ENCODE assay signal across 16 mouse cellular contexts in the genomic region with DNA sequence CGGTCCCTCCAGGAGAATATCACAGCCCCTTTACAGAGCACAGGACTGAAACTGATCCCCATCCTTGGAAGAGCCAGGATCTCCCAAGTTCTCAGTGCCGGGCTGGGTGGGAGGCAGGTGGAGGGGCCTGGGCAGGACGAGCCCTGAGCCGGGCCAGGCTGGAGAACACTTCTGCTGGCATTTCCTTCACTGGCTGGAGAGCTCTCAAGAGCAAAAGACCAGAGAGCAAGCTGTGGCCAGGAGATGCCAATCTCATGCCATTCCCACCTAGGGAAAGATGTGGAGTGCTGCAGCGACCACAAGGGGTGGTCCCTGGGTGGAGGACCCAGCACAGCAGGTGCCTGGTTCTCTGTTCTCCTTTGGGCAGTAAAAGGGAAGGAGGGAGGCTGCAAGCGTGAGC. TPM values are rescaled to one million over a fixed set of nuclear protein-coding genes. Genes with fewer than 3 reads are reported as not detected.
DNase-seq lines count a peak whose midpoint lies in the region; ATAC-seq and TF ChIP-seq lines count a peak whose summit lies in the region.
"Had no signal": no experiment of that assay in that cellular context is flagged by ENCODE, and none has a peak within 500 bp of the region (broad histone marks: within the 10 kb centered on the region; RNA-seq: fewer than 3 reads in every experiment).

No protein-coding gene starts in this region.

- no peaks in the 10 kb centered on the region for H3K9me3 ChIP-seq in forebrain, embryonic 10.5 days
- no peaks in the 10 kb centered on the region for H3K9me3 ChIP-seq in forebrain, embryonic 13.5 days (replicated peaks)
- no peaks in the 10 kb centered on the region for H3K9me3 ChIP-seq in kidney, embryonic 15.5 days (replicated peaks)
- H3K9me3 ChIP-seq in limb, embryonic 10.5 days (replicated peaks): no peaks in the 10 kb centered on the region
- H3K9me3 ChIP-seq in lung, postnatal 0 days (ENCODE audit: low read length): no peaks in the 10 kb centered on the region
- H3K9me3 ChIP-seq: midbrain, embryonic 15.5 days had no signal

- no peak for ATAC-seq in forebrain, embryonic 13.5 days
- no peak for ATAC-seq in kidney, embryonic 15.5 days (replicated peaks; ENCODE audit: low FRiP score)
- ATAC-seq in lung, postnatal 0 days: peak; percentile 27; the same call in 1 of the 2 replicates
- ATAC-seq: hindbrain, postnatal 0 days; midbrain, embryonic 15.5 days had no signal

- H3K4me2 ChIP-seq in forebrain, embryonic 13.5 days: no peak overlapping the region
- no peak overlapping the region for H3K4me2 ChIP-seq in kidney, embryonic 15.5 days
- no peak overlapping the region for H3K4me2 ChIP-seq in lung, postnatal 0 days (replicated peaks; ENCODE audit: low read depth, low read length)
- H3K4me2 ChIP-seq: midbrain, embryonic 15.5 days had no signal

- WGBS in forebrain, embryonic 10.5 days: 83% methylated on average over 6 of the region's 6 CpGs
- 77% methylated on average over 6 of the region's 6 CpGs for WGBS in forebrain, embryonic 13.5 days
- 65% methylated on average over 6 of the region's 6 CpGs for WGBS in kidney, embryonic 15.5 days
- WGBS in limb, embryonic 10.5 days: 87% methylated on average over 6 of the region's 6 CpGs
- WGBS in lung, postnatal 0 days: 41% methylated on average over 6 of the region's 6 CpGs

- peak; percentile 34; the same call in 1 of the 2 replicates for TF ChIP-seq CTCF in lung, postnatal 0 days (IDR thresholded peaks at IDR 0.05)

- no peak for DNase-seq in forebrain, embryonic 10.5 days (ENCODE audit: extremely low spot score, low spot score)
- no peak for DNase-seq in kidney, postnatal 14 days
- no peak for DNase-seq in limb, embryonic 10.5 days (ENCODE audit: low spot score)
- DNase-seq in lung, postnatal 0 days (ENCODE audit: low spot score): peak; percentile 60
- DNase-seq in right cerebral cortex, postnatal 14 days: no peak
- no peak for DNase-seq in left cerebral cortex, postnatal 36 days (ENCODE audit: low spot score in 2 of 2)
- DNase-seq: spleen, adult 18-20 months had no signal

- H3K4me1 ChIP-seq in forebrain, embryonic 10.5 days: peaks cover 71% of the 10 kb centered on the region
- peaks cover 29% of the 10 kb centered on the region for H3K4me1 ChIP-seq in forebrain, embryonic 13.5 days
- peaks cover 86% of the 10 kb centered on the region for H3K4me1 ChIP-seq in kidney, embryonic 15.5 days
- peaks cover 61% of the 10 kb centered on the region for H3K4me1 ChIP-seq in limb, embryonic 10.5 days
- H3K4me1 ChIP-seq in lung, postnatal 0 days (ENCODE audit: insufficient read depth, low read depth, low read length): peaks cover 49% of the 10 kb centered on the region

- H3K27ac ChIP-seq in forebrain, embryonic 10.5 days: 0 out of 2 replicates have a peak overlapping the region, but pooled peaks have one; percentile 27
- no peak overlapping the region; the same call in 1 of the 2 replicates for H3K27ac ChIP-seq in forebrain, embryonic 13.5 days
- peak overlapping the region; percentile 9 for H3K27ac ChIP-seq in kidney, embryonic 15.5 days
- H3K27ac ChIP-seq in limb, embryonic 10.5 days: 0 out of 2 replicates have a peak overlapping the region, but pooled peaks have one; percentile 43
- peak overlapping the region; percentile 85 for H3K27ac ChIP-seq in lung, postnatal 0 days (ENCODE audit: low read length)
- H3K27ac ChIP-seq: midbrain, embryonic 15.5 days had no signal

- no peaks in the 10 kb centered on the region for H3K27me3 ChIP-seq in forebrain, embryonic 10.5 days (ENCODE audit: poor library complexity, severe bottlenecking)
- no peaks in the 10 kb centered on the region for H3K27me3 ChIP-seq in forebrain, embryonic 13.5 days
- no peaks in the 10 kb centered on the region for H3K27me3 ChIP-seq in kidney, embryonic 15.5 days
- H3K27me3 ChIP-seq in limb, embryonic 10.5 days (ENCODE audit: low read depth, poor library complexity, severe bottlenecking): no peaks in the 10 kb centered on the region
- no peaks in the 10 kb centered on the region for H3K27me3 ChIP-seq in lung, postnatal 0 days (replicated peaks; ENCODE audit: insufficient read depth, low read length)
- H3K27me3 ChIP-seq: midbrain, embryonic 15.5 days had no signal

- intact Hi-C loops in left cerebral cortex, postnatal 36 days (cut with DNase I): no loop called here

- no peak for TF ChIP-seq EP300 in lung, postnatal 0 days (IDR thresholded peaks at IDR 0.05)

- H3K36me3 ChIP-seq in forebrain, embryonic 10.5 days (replicated peaks): peaks cover 10% of the 10 kb centered on the region; the same call in 1 of the 2 replicates
- no peaks in the 10 kb centered on the region for H3K36me3 ChIP-seq in forebrain, embryonic 13.5 days (ENCODE audit: poor library complexity, severe bottlenecking)
- 0 out of 2 replicates have a peak, but pooled peaks cover 4% of the 10 kb centered on the region for H3K36me3 ChIP-seq in kidney, embryonic 15.5 days
- peaks cover 11% of the 10 kb centered on the region for H3K36me3 ChIP-seq in limb, embryonic 10.5 days
- 0 out of 2 replicates have a peak, but pooled peaks cover 8% of the 10 kb centered on the region for H3K36me3 ChIP-seq in lung, postnatal 0 days (ENCODE audit: insufficient read depth, low read length)
- H3K36me3 ChIP-seq: midbrain, embryonic 15.5 days had no signal

- H3K4me3 ChIP-seq in forebrain, embryonic 10.5 days: no peak overlapping the region
- no peak overlapping the region for H3K4me3 ChIP-seq in forebrain, embryonic 13.5 days
- H3K4me3 ChIP-seq in kidney, embryonic 15.5 days (replicated peaks): no peak overlapping the region
- H3K4me3 ChIP-seq in limb, embryonic 10.5 days: no peak overlapping the region
- H3K4me3 ChIP-seq in lung, postnatal 0 days (ENCODE audit: low read depth, low read length): no peak overlapping the region
- H3K4me3 ChIP-seq: midbrain, embryonic 15.5 days had no signal

- H3K9ac ChIP-seq in forebrain, embryonic 13.5 days: no peak overlapping the region
- H3K9ac ChIP-seq in kidney, embryonic 15.5 days: no peak overlapping the region
- H3K9ac ChIP-seq in lung, postnatal 0 days (replicated peaks; ENCODE audit: low read depth): no peak overlapping the region
- H3K9ac ChIP-seq: midbrain, embryonic 15.5 days had no signal

RNA-seq across cellular contexts. Expression of gene Samd4b, which starts 12.9 kb away (rescaled TPM):
- 29.9 and 30.7 TPM in 2 replicates for polyA plus RNA-seq in forebrain, embryonic 10.5 days (2016; fragmentation: Nextera tagmentation; extraction: Ambion mirVana)
- 20.0 and 20.5 TPM in 2 replicates for polyA plus RNA-seq in forebrain, embryonic 13.5 days (2015; fragmentation: Nextera tagmentation; extraction: Ambion mirVana)
- polyA plus RNA-seq in kidney, embryonic 15.5 days (2015; fragmentation: Nextera tagmentation; extraction: Ambion mirVana): 28.8 and 33.6 TPM in 2 replicates
- polyA plus RNA-seq in limb, embryonic 10.5 days (2016; fragmentation: Nextera tagmentation; extraction: Ambion mirVana): 38.2 and 40.2 TPM in 2 replicates
- polyA plus RNA-seq in lung, postnatal 0 days (2015; fragmentation: Nextera tagmentation; extraction: Ambion mirVana): 12.9 and 13.4 TPM in 2 replicates
- total RNA-seq in left cerebral cortex, postnatal 36 days (2021): 10 to 100 TPM; 68.7 to 68.8 TPM

RNA-seq across cellular contexts. Expression of gene Pak4, which starts 13.0 kb away (rescaled TPM):
- polyA plus RNA-seq in forebrain, embryonic 10.5 days (2016; fragmentation: Nextera tagmentation; extraction: Ambion mirVana): 66.0 and 69.9 TPM in 2 replicates
- polyA plus RNA-seq in forebrain, embryonic 13.5 days (2015; fragmentation: Nextera tagmentation; extraction: Ambion mirVana): 36.1 and 36.8 TPM in 2 replicates
- 63.9 and 72.1 TPM in 2 replicates for polyA plus RNA-seq in kidney, embryonic 15.5 days (2015; fragmentation: Nextera tagmentation; extraction: Ambion mirVana)
- polyA plus RNA-seq in limb, embryonic 10.5 days (2016; fragmentation: Nextera tagmentation; extraction: Ambion mirVana): 64.9 and 69.8 TPM in 2 replicates
- 36.3 and 38.2 TPM in 2 replicates for polyA plus RNA-seq in lung, postnatal 0 days (2015; fragmentation: Nextera tagmentation; extraction: Ambion mirVana)
- total RNA-seq in left cerebral cortex, postnatal 36 days (2021): 10 to 100 TPM in 1 of 2 experiments, 1 to 10 TPM in 1; 9.0 to 10.4 TPM

RNA-seq across cellular contexts. Expression of gene Nccrp1, which starts 37.9 kb away (rescaled TPM):
- polyA plus RNA-seq in forebrain, embryonic 10.5 days (2016; fragmentation: Nextera tagmentation; extraction: Ambion mirVana): not detected in 2 replicates
- polyA plus RNA-seq in forebrain, embryonic 13.5 days (2015; fragmentation: Nextera tagmentation; extraction: Ambion mirVana): not detected in 2 replicates
- 0.14 TPM in 1 of 2 replicates, not detected in the other for polyA plus RNA-seq in kidney, embryonic 15.5 days (2015; fragmentation: Nextera tagmentation; extraction: Ambion mirVana)
- not detected in 2 replicates for polyA plus RNA-seq in limb, embryonic 10.5 days (2016; fragmentation: Nextera tagmentation; extraction: Ambion mirVana)
- polyA plus RNA-seq in lung, postnatal 0 days (2015; fragmentation: Nextera tagmentation; extraction: Ambion mirVana): not detected in 2 replicates
- under 1 TPM; 0.27 to 0.52 TPM for total RNA-seq in left cerebral cortex, postnatal 36 days (2021)
- total RNA-seq: gastrocnemius, adult 8-10 months; hindbrain, postnatal 0 days had no signal
- polyA plus RNA-seq: limb, embryonic 14.5 days had no signal

RNA-seq across cellular contexts. Expression of gene Sycn, which starts 44.3 kb away (rescaled TPM):
- polyA plus RNA-seq in forebrain, embryonic 10.5 days (2016; fragmentation: Nextera tagmentation; extraction: Ambion mirVana): not detected in 2 replicates
- not detected in 2 replicates for polyA plus RNA-seq in forebrain, embryonic 13.5 days (2015; fragmentation: Nextera tagmentation; extraction: Ambion mirVana)
- polyA plus RNA-seq in kidney, embryonic 15.5 days (2015; fragmentation: Nextera tagmentation; extraction: Ambion mirVana): not detected in 2 replicates
- polyA plus RNA-seq in limb, embryonic 10.5 days (2016; fragmentation: Nextera tagmentation; extraction: Ambion mirVana): not detected in 2 replicates
- not detected in 2 replicates for polyA plus RNA-seq in lung, postnatal 0 days (2015; fragmentation: Nextera tagmentation; extraction: Ambion mirVana)
- not detected for total RNA-seq in left cerebral cortex, postnatal 36 days (2021)
- total RNA-seq: common myeloid progenitor, adult 5-6 weeks; ES-E14; gastrocnemius, adult 8-10 months; hindbrain, postnatal 0 days; layer of hippocampus, adult 18-20 months had no signal
- polyA plus RNA-seq: hindbrain, postnatal 0 days; midbrain, embryonic 15.5 days had no signal

RNA-seq across cellular contexts. Expression of gene Acp7, which starts 46.1 kb away (rescaled TPM):
- polyA plus RNA-seq in forebrain, embryonic 10.5 days (2016; fragmentation: Nextera tagmentation; extraction: Ambion mirVana): not detected in 2 replicates
- not detected in 2 replicates for polyA plus RNA-seq in forebrain, embryonic 13.5 days (2015; fragmentation: Nextera tagmentation; extraction: Ambion mirVana)
- polyA plus RNA-seq in kidney, embryonic 15.5 days (2015; fragmentation: Nextera tagmentation; extraction: Ambion mirVana): not detected in 2 replicates
- not detected in 2 replicates for polyA plus RNA-seq in limb, embryonic 10.5 days (2016; fragmentation: Nextera tagmentation; extraction: Ambion mirVana)
- polyA plus RNA-seq in lung, postnatal 0 days (2015; fragmentation: Nextera tagmentation; extraction: Ambion mirVana): not detected in 2 replicates
- total RNA-seq in left cerebral cortex, postnatal 36 days (2021): 1 to 10 TPM in 1 of 2 experiments, under 1 TPM in 1; 0.99 to 1.5 TPM
- total RNA-seq: common myeloid progenitor, adult 5-6 weeks; gastrocnemius, adult 8-10 months had no signal
